Mouse (Mus musculus) embryonic facial prominence, embryonic 14.5 days (tissue): ENCODE results near the gene Atg4c. TPM values are rescaled to one million over a fixed set of nuclear protein-coding genes. Genes with fewer than 3 reads are reported as not detected.

Source experiments
- ATAC-seq: fragments of 200-750 bp; cut with Nextera tagmentation; 2 replicates; pipeline ENCODE4 v1.8.0; 2017; ENCODE audit warnings: low read depth, moderate number of reproducible peaks, moderate TSS enrichment
- DNase-seq: peaks from one replicate; pipeline ENCODE4 v3.0.0-alpha.2; 2015; ENCODE audit warnings: low spot score
- H3K27ac ChIP-seq: fragments of 300-500 bp; sonication (generic); replicated peaks from 2 replicates; pipeline ENCODE4 v1.5.1; 2014; ENCODE audit warnings: low read depth, mild to moderate bottlenecking, low read length, moderate library complexity
- H3K27me3 ChIP-seq: fragments of 300-500 bp; sonication (generic); replicated peaks from 2 replicates; pipeline ENCODE4 v1.6.1; 2014; ENCODE audit warnings: low read length; ENCODE audit not compliant: control insufficient read depth, insufficient read depth
- H3K36me3 ChIP-seq: fragments of 300-500 bp; sonication (generic); 2 replicates; pipeline ENCODE4 v1.6.1; 2014; ENCODE audit warnings: low read length, mixed read lengths; ENCODE audit not compliant: control insufficient read depth, insufficient read depth
- H3K4me1 ChIP-seq: fragments of 300-500 bp; sonication (generic); 2 replicates; pipeline ENCODE4 v1.6.1; 2014; ENCODE audit warnings: antibody characterized with exemption, low read length; ENCODE audit not compliant: control insufficient read depth, insufficient read depth
- H3K4me2 ChIP-seq: fragments of 300-500 bp; sonication (generic); 2 replicates; pipeline ENCODE4 v1.6.1; 2014; ENCODE audit warnings: low read depth, mild to moderate bottlenecking, low read length, moderate library complexity, mixed read lengths
- H3K4me3 ChIP-seq: fragments of 300-500 bp; sonication (generic); 2 replicates; pipeline ENCODE4 v1.5.1; 2014; ENCODE audit warnings: low read depth, mild to moderate bottlenecking, low read length
- H3K9ac ChIP-seq: fragments of 300-500 bp; sonication (generic); 2 replicates; pipeline ENCODE4 v1.6.1; 2014; ENCODE audit warnings: low read depth, mild to moderate bottlenecking, low read length, moderate library complexity, mixed read lengths
- H3K9me3 ChIP-seq: fragments of 300-500 bp; sonication (generic); 2 replicates; pipeline ENCODE4 v1.6.1; 2016; ENCODE audit warnings: low read length; ENCODE audit not compliant: control insufficient read depth
- WGBS: fragments of 180-500 bp; shearing (Covaris S2); extraction: QIAGEN DNeasy Blood & Tissue Kit; methylation state at CpG from one replicate; pipeline ENCODE4 v1.1.7; 2014; 5-methylcytosine and 5-hydroxymethylcytosine counted together
- polyA plus RNA-seq: library from polyadenylated mRNA; unstranded; fragments of >200 nt; fragmentation: Nextera tagmentation; extraction: Ambion mirVana; gene quantifications from 2 replicates; pipeline ENCODE4 v1.2.1, GENCODE M21; 2014

Atg4c gene
- polyA plus RNA-seq, 1 experiment from 2014 or later, result 15.0 TPM

- ATAC-seq (no peak), DNase-seq (no peak)
- H3K4me3 ChIP-seq, result no peak overlapping the region
- H3K9ac ChIP-seq, result no peak overlapping the region
- H3K9me3 ChIP-seq, result no peaks in the 10 kb centered on the region
- WGBS, result 71% methylated on average over 9 of the region's 9 CpGs
- no peak overlapping the region for H3K27ac ChIP-seq
- no peaks in the 10 kb centered on the region for H3K36me3 ChIP-seq
- H3K4me1 ChIP-seq, result no peaks in the 10 kb centered on the region; the same call in 1 of the 2 replicates
- no peaks in the 10 kb centered on the region for H3K27me3 ChIP-seq
- H3K4me2 ChIP-seq, result no peak overlapping the region
Observed at GRCm38 (mm10) chr4:99181739-99182419, 11.9 kb upstream of the Atg4c start.

- no peak overlapping the region for H3K27ac ChIP-seq
- H3K9ac ChIP-seq, result no peak overlapping the region
- no peaks in the 10 kb centered on the region for H3K9me3 ChIP-seq
- WGBS, result 74% methylated on average over 20 of the region's 20 CpGs
- H3K36me3 ChIP-seq, result no peaks in the 10 kb centered on the region
- no peak for ATAC-seq
- no peaks in the 10 kb centered on the region for H3K27me3 ChIP-seq
- DNase-seq, result peak; percentile 81
- H3K4me2 ChIP-seq, result no peak overlapping the region
- no peaks in the 10 kb centered on the region; the same call in 1 of the 2 replicates for H3K4me1 ChIP-seq
- no peak overlapping the region for H3K4me3 ChIP-seq
Observed at GRCm38 (mm10) chr4:99182660-99183431, 10.9 kb upstream of the Atg4c start.

- H3K36me3 ChIP-seq, result no peaks in the 10 kb centered on the region
- no peak overlapping the region for H3K27ac ChIP-seq
- H3K4me3 ChIP-seq, result no peak overlapping the region
- no peak for DNase-seq
- no peaks in the 10 kb centered on the region for H3K4me1 ChIP-seq
- H3K27me3 ChIP-seq, result no peaks in the 10 kb centered on the region
- 73% methylated on average over 4 of the region's 4 CpGs for WGBS
- H3K4me2 ChIP-seq, result no peak overlapping the region
- H3K9ac ChIP-seq, result no peak overlapping the region
- no peaks in the 10 kb centered on the region for H3K9me3 ChIP-seq
- ATAC-seq, result no peak
Observed at GRCm38 (mm10) chr4:99184678-99185077, 9.1 kb upstream of the Atg4c start.

- WGBS, result 79% methylated on average over 4 of the region's 4 CpGs
- no peak overlapping the region for H3K4me2 ChIP-seq
- no peak for DNase-seq
- no peak for ATAC-seq
- no peak overlapping the region for H3K9ac ChIP-seq
- no peak overlapping the region for H3K27ac ChIP-seq
- no peaks in the 10 kb centered on the region for H3K36me3 ChIP-seq
- H3K27me3 ChIP-seq, result no peaks in the 10 kb centered on the region
- no peaks in the 10 kb centered on the region for H3K9me3 ChIP-seq
- H3K4me1 ChIP-seq, result no peaks in the 10 kb centered on the region
- no peak overlapping the region for H3K4me3 ChIP-seq
Observed at GRCm38 (mm10) chr4:99185305-99185704, 8.4 kb upstream of the Atg4c start.

GRCm38 (mm10) chr4:99186412-99187125, 7.2 kb upstream of the Atg4c start:
- H3K36me3 ChIP-seq, result no peaks in the 10 kb centered on the region
- ATAC-seq (no peak), DNase-seq (no peak)
- no peak overlapping the region for H3K4me2 ChIP-seq
- H3K27me3 ChIP-seq, result no peaks in the 10 kb centered on the region
- H3K4me3 ChIP-seq, result no peak overlapping the region
- no peaks in the 10 kb centered on the region for H3K9me3 ChIP-seq
- H3K9ac ChIP-seq, result no peak overlapping the region
- H3K27ac ChIP-seq, result no peak overlapping the region
- H3K4me1 ChIP-seq, result no peaks in the 10 kb centered on the region
- WGBS, result 88% methylated on average over 11 of the region's 11 CpGs

- ATAC-seq (no peak), DNase-seq (no peak)
- no peak overlapping the region for H3K4me3 ChIP-seq
- 0 out of 2 replicates have a peak, but pooled peaks cover 4% of the 10 kb centered on the region for H3K4me1 ChIP-seq
- no peak overlapping the region for H3K27ac ChIP-seq
- no peaks in the 10 kb centered on the region for H3K27me3 ChIP-seq
- no peaks in the 10 kb centered on the region for H3K36me3 ChIP-seq
- no peak overlapping the region for H3K4me2 ChIP-seq
- no peaks in the 10 kb centered on the region for H3K9me3 ChIP-seq
- 68% methylated on average over 1 of the region's 1 CpGs for WGBS
- H3K9ac ChIP-seq, result no peak overlapping the region
Observed at GRCm38 (mm10) chr4:99192640-99193039, 1.1 kb upstream of the Atg4c start.

GRCm38 (mm10) chr4:99193214-99193613, 520 bp upstream of the Atg4c start:
- no peaks in the 10 kb centered on the region for H3K36me3 ChIP-seq
- peak overlapping the region; percentile 76 for H3K4me3 ChIP-seq
- WGBS, result 41% methylated on average over 6 of the region's 6 CpGs
- H3K27ac ChIP-seq, result no peak overlapping the region
- ATAC-seq, result no peak
- H3K27me3 ChIP-seq, result no peaks in the 10 kb centered on the region
- no peak for DNase-seq
- H3K4me1 ChIP-seq, result 0 out of 2 replicates have a peak, but pooled peaks cover 4% of the 10 kb centered on the region
- no peaks in the 10 kb centered on the region for H3K9me3 ChIP-seq
- peak overlapping the region; percentile 86 for H3K9ac ChIP-seq
- peak overlapping the region; percentile 64 for H3K4me2 ChIP-seq

- no peaks in the 10 kb centered on the region for H3K27me3 ChIP-seq
- DNase-seq (no peak), ATAC-seq (no peak)
- no peaks in the 10 kb centered on the region for H3K36me3 ChIP-seq
- peak overlapping the region; percentile 76 for H3K4me3 ChIP-seq
- H3K4me2 ChIP-seq, result peak overlapping the region; percentile 64
- no peak overlapping the region for H3K27ac ChIP-seq
- 0 out of 2 replicates have a peak, but pooled peaks cover 4% of the 10 kb centered on the region for H3K4me1 ChIP-seq
- peak overlapping the region; percentile 86 for H3K9ac ChIP-seq
- no peaks in the 10 kb centered on the region for H3K9me3 ChIP-seq
- WGBS, result 20% methylated on average over 5 of the region's 5 CpGs
Observed at GRCm38 (mm10) chr4:99194826-99195225, 1.1 kb downstream of the Atg4c start.
